Mouse (Mus musculus) lung, embryonic 15.5 days (tissue): ENCODE measurements around the gene Cdh15. TPM values are rescaled to one million over a fixed set of nuclear protein-coding genes. Genes with fewer than 3 reads are reported as not detected.

Experiments used
- ATAC-seq: fragments of 200-750 bp; cut with Nextera tagmentation; 2 replicates; pipeline ENCODE4 v1.8.0; 2017; ENCODE audit warnings: moderate number of reproducible peaks, borderline replicate concordance; ENCODE audit not compliant: low FRiP score, low TSS enrichment; ENCODE audit errors: extremely low read depth
- H3K27ac ChIP-seq: fragments of 300-500 bp; sonication (generic); 2 replicates; pipeline ENCODE4 v1.5.1; 2015; ENCODE audit warnings: moderate library complexity, mild to moderate bottlenecking, inconsistent platforms
- H3K27me3 ChIP-seq: fragments of 300-500 bp; sonication (generic); 2 replicates; pipeline ENCODE4 v1.6.1; 2015; ENCODE audit warnings: inconsistent platforms
- H3K36me3 ChIP-seq: fragments of 300-500 bp; sonication (generic); 2 replicates; pipeline ENCODE4 v1.6.1; 2015; ENCODE audit warnings: inconsistent platforms
- H3K4me1 ChIP-seq: fragments of 300-500 bp; sonication (generic); 2 replicates; pipeline ENCODE4 v1.6.1; 2015; ENCODE audit warnings: inconsistent platforms
- H3K4me2 ChIP-seq: fragments of 300-500 bp; sonication (generic); 2 replicates; pipeline ENCODE4 v1.6.1; 2015; ENCODE audit warnings: inconsistent platforms, mild to moderate bottlenecking, moderate library complexity
- H3K4me3 ChIP-seq: fragments of 300-500 bp; sonication (generic); 2 replicates; pipeline ENCODE4 v1.5.1; 2015; ENCODE audit warnings: mild to moderate bottlenecking, inconsistent platforms
- H3K9ac ChIP-seq: fragments of 300-500 bp; sonication (generic); 2 replicates; pipeline ENCODE4 v1.6.1; 2015; ENCODE audit warnings: inconsistent platforms
- H3K9me3 ChIP-seq: fragments of 300-500 bp; sonication (generic); 2 replicates; pipeline ENCODE4 v1.6.1; 2016; ENCODE audit warnings: inconsistent platforms
- WGBS: fragments of 180-500 bp; shearing (Covaris S2); methylation state at CpG from one replicate; pipeline ENCODE4 v1.1.7; 2015; 5-methylcytosine and 5-hydroxymethylcytosine counted together
- polyA plus RNA-seq: library from polyadenylated mRNA; unstranded; fragments of >200 nt; fragmentation: Nextera tagmentation; extraction: Ambion mirVana; gene quantifications from 2 replicates; pipeline ENCODE4 v1.2.1, GENCODE M21; 2015

The Cdh15 gene
- polyA plus RNA-seq, 1 experiment from 2014 or later, result 0.11 TPM

GRCm38 (mm10) chr8:122916766-122917165 is 69.0 kb downstream of the Cdh15 start:
- no peak overlapping the region for H3K9ac ChIP-seq
- no peak overlapping the region for H3K27ac ChIP-seq
- no peak for ATAC-seq
- 63% methylated on average over 3 of the region's 3 CpGs for WGBS
- H3K4me1 ChIP-seq, result peaks cover 18% of the 10 kb centered on the region
- no peak overlapping the region for H3K4me2 ChIP-seq
- no peak overlapping the region for H3K4me3 ChIP-seq
- H3K36me3 ChIP-seq, result peaks cover 14% of the 10 kb centered on the region
- no peaks in the 10 kb centered on the region for H3K9me3 ChIP-seq
- no peaks in the 10 kb centered on the region for H3K27me3 ChIP-seq

Other genes with a start within 250 kb of the Cdh15 start
- 12.5 and 13.5 TPM in 2 replicates for gene Galns, start 236.5 kb upstream of the Cdh15 start, polyA plus RNA-seq
- gene Trappc2l, start 236.3 kb upstream of the Cdh15 start, polyA plus RNA-seq, result 49.5 and 53.0 TPM in 2 replicates
- gene Pabpn1l, start 225.2 kb upstream of the Cdh15 start, polyA plus RNA-seq, result not detected in 2 replicates
- gene Cbfa2t3, start 148.9 kb upstream of the Cdh15 start, polyA plus RNA-seq, result 4.8 and 5.4 TPM in 2 replicates
- gene Acsf3, start 72.5 kb upstream of the Cdh15 start, polyA plus RNA-seq, result 17.7 and 18.6 TPM in 2 replicates
- gene Ankrd11, start 194.3 kb downstream of the Cdh15 start, polyA plus RNA-seq, result 56.8 and 59.6 TPM in 2 replicates
- gene Spg7, start 215.0 kb downstream of the Cdh15 start, polyA plus RNA-seq, result 45.2 and 46.4 TPM in 2 replicates